Mouse (Mus musculus) cerebellum, adult 2 months (tissue): ENCODE measurements around the gene Tmem209.

ENCODE experiments used
- CTCF ChIP-seq: fragments of 200-500 bp; IDR thresholded peaks from 2 replicates; pipeline ENCODE4 v1.5.1; 2011; ENCODE audit warnings: low read depth, mild to moderate bottlenecking, control low read depth, low read length, moderate library complexity, borderline replicate concordance; ENCODE audit not compliant: insufficient read depth
- POLR2A ChIP-seq: fragments of 200-500 bp; IDR thresholded peaks from 2 replicates; pipeline ENCODE4 v1.6.1; 2011; ENCODE audit warnings: low read length, control low read depth, borderline replicate concordance; ENCODE audit not compliant: insufficient read depth

DNA sequence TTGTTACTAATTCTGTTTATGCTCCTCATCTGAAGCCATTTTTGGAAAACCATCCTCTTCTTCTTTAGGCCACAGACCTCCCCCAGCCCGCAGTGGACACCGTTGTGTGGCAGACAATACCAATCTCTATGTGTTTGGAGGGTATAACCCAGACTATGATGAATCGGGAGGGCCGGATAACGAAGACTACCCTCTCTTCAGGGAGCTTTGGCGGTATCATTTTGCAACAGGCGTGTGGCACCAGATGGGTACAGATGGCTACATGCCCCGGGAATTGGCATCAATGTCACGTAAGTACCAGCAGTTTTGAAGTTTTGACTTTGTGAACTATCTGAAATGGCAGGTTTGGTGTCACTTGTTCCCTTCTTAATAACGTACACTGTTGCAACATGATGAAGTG, 70.0 kb downstream of the Tmem209 start:
- TF ChIP-seq CTCF (no peak), POLR2A (no peak)
